Mouse (Mus musculus): Measurements from ENCODE around the gene Acod1.

GRCm38 (mm10) chr14:103071471-103071870 is 24.7 kb downstream of the Acod1 start:
- TF ChIP-seq POLR2A (IDR thresholded peaks at IDR 0.05; ENCODE audit: extremely low read depth, insufficient read depth, low read length) (no peak), CTCF (IDR thresholded peaks at IDR 0.05; ENCODE audit: low read depth, low read length) (no peak)

Data from liver, adult 2 months (tissue).